Mouse (Mus musculus) neutrophil, adult 83 days (primary cell): ENCODE data around the gene Adam20. TPM values are rescaled to one million over a fixed set of nuclear protein-coding genes. Genes with fewer than 3 reads are reported as not detected.

ENCODE experiments used
- total RNA-seq, 2 experiments: library from RNA; stranded (reverse); gene quantifications; one replicate each; pipeline ENCODE4 v1.2.4; 2023

Gene Adam20
- total RNA-seq, result not detected

GRCm38 (mm10) chr8:40792973-40793372 lies at the start of gene Adam20:
Gene Adam20 (plus strand): TSS chr8:40793273.

GRCm38 (mm10) chr8:40751908-40752307 lies 41.2 kb upstream of the Adam20 start, which contains the start of gene Adam25:
Gene Adam25 (plus strand): TSS chr8:40752208.

Other genes starting within 250 kb of the Adam20 start
- gene Adam24, start 118.2 kb upstream of the Adam20 start, total RNA-seq, result not detected
- not detected for gene Adam25, start 41.1 kb upstream of the Adam20 start, total RNA-seq
- gene Adam39, start 29.7 kb downstream of the Adam20 start, total RNA-seq, result not detected